Mouse (Mus musculus) fibroblast of lung, adult 2 months (primary cell): Measurements from ENCODE around the gene Gpc3.

Source experiments
- DNase-seq: peaks from one replicate; pipeline ENCODE4 v3.0.0-alpha.2; 2011; ENCODE audit warnings: low read depth

Gpc3 gene

DNA sequence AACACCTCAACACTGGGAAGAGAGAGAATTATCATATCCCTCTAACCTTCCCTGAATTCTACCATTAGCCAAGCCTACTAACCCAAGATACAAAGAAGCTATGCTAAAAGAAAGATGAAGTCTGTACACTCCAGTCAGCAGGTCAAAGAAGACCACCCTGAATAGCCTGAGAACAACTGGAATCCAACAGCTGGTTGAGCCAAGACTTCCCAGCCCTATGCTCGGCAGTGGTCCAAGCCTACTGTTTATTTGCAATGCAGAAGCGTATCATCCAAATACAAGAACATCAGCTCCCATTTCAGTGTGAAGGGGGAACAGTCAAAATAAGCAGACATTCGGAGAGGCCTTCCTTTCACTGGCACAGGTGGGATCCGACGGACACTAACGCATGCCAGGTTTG is 56.3 kb downstream of the Gpc3 start:
- no peak for DNase-seq

DNA sequence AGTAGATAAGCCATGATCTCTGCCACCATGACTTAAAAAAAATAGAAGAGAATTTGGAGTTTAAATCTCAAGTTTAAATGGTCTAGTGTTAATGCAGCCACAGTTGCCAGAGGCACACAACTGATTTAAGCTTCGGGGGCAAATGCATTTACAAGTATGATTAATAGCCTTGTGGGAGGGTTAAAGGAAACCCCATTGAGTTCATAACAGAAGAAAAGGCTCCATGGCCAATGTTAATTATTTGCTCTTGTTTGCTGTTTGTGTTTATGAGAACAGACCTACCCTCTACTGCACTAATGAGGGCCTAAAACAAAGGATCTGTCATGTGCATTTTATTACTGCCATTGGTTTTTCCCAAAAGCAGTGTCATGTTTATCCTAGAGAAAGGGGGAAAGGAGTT is 62.5 kb downstream of the Gpc3 start:
- DNase-seq: no peak

DNA sequence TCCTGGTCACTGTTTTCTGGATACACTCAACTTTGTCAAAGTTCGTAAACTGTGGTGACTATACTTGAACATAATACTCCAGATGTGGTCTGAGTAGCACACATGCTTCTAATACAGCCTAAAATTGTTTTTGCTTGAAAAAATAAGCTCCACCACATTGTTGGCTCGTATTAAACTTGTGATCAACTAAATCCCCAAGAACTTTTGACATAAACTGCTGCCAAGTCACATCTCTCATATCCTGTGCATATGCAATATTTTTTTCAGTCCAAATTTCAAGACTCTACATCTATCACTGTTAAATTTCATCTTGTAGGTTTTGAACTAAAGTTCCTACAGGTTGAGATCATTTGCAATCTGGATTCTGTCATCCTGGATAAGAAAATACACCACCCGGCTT is 69.1 kb downstream of the Gpc3 start:
- DNase-seq: peak; percentile 38

DNA sequence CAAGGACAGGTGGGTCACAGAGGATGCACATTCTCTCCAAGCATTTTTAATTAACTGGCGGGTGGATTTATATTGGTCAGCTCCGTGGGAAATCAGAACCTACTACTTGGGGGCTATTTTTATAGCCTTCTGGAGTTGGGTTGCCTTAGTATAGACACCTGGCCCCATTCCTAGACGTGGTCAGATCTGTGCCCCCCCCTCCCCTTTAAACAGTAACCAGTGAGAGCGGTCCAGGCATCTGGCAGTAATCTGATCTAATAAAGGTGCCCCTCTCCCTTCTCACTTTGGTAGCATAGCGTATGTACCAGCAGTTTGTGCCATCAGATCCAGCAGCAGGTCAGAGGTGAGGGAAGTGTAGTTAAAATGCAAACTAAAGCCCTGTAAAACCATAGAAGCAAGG is 76.5 kb downstream of the Gpc3 start:
- DNase-seq: no peak

DNA sequence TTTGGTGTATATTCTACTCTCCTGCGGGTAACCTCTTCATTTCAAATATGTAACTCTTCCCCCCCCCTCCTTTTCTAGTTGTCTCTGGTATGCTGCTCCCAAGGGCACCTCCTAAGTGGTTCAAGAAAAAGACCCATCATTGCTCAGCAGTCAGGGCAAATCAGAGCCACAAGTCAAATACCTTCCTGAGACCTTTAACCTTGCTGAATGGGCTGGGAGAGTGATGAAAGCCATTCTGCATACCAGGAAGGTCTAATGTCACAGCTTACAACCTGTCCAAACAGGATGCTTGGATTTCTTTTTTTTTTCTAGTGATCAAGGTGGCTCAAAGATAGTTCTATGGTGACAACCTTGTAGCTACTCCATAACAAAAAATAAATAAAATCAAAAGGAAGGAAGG is 80.0 kb downstream of the Gpc3 start:
- no peak for DNase-seq

DNA sequence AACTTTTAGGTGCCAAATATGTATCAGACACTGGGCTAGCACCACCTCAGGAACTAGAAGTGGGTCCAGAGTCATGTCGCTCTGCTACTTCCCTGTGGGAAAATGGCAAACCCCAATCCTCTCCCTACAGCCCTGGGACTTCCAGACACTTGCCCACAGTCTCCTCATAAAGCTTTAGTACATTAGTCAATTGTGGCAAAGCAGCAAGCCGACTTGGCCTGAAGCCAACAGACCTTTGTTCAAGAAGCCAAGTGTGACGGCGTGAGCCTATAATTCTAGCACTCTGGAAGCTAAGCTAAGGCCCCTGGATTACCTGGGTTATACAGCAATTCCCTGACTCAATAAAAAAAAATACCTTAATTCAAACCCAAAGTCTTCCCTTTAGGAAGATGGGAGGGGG is 80.7 kb downstream of the Gpc3 start:
- no peak for DNase-seq

DNA sequence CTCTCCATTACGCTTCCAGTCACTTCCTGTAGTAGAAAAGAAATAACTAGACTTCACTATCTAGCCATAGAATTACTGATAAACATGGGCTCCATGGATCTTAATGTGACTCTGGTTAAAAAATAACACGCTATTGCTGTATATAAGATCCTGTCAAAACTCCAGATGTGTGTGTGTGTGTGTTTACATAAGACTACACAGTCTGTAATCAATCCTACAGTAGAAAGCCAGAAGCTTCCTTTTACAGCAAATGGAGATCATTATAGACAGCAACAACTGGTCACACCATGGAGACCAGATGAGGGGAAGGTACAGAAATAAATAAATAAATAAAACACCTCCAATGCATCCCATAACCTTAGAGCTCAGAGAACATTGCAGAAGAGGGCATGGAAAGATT is 81.6 kb downstream of the Gpc3 start:
- DNase-seq: no peak

DNA sequence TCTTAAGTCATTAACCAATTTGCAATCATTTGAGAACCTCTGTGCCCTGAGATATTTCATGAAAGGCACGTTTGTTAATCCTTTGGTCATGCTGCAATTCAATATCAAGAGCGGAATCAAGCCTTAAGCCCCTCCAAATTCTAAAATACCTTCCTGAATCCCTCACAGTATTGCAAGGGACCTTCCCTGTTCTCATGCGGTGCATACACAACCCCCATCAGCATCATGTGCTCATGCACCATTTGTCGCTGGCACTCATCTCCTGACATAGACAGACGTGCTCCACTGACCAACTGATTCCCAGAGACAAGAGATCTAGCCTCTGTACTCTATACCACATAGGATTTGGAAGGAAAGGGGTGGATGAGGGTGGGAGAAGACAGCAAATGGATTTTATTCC is 87.7 kb downstream of the Gpc3 start:
- DNase-seq: no peak

DNA sequence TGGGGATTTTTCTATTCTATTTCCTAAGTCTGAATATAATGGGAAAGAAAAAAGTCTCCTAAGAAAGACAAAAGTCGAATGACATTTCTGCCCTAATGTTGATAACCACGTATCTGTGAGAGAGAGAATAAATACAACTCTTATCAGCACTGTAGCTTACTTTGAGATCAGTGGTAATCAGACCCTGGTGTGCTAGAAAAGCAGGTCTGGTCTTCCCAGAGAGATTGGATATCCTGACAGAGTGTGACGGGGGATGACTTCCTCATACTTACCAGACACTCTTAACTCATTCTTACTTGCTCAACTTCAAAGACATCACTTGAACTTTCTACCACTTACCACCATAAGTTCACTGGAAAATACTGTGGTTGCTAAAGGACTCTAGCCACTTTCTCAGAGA is 88.6 kb downstream of the Gpc3 start:
- no peak for DNase-seq

DNA sequence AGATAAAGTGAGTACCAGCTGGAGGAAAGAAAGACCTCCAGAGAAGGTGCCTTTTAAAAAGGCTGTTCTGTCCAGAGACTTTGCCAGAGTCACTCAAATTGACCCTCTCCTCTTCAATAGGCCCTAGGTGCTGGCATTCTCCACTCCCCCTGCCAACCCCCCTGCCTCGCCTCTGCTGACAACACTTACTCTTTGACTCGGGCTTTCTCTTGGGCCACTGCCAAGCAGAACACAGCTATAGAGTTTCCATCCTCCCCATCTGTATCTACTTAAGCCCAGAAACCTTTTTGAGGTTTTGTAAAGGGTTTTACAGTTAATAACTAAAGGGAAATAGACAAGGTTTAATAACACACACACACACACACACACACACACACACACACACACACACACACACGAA is 99.2 kb downstream of the Gpc3 start:
- peak; percentile 7 for DNase-seq

DNA sequence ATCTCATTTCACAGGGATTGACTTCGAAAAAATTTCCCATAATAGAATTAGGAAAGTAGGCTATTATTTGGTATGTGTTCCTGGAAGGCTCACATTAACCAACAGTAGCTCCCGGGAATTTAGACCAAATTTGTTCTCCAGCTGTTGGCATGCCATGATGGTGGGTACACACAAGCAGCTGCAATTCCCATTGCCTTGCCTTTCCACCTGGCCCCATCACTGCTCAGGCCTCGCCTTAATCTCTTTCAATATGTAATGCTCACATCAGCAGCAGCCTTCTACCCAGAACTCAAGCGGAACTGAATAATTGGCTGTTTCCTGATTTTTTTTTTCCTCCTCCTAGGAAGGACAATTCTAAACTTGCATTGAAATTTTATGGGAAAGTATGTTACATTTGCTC is 102.6 kb downstream of the Gpc3 start:
- DNase-seq: no peak

DNA sequence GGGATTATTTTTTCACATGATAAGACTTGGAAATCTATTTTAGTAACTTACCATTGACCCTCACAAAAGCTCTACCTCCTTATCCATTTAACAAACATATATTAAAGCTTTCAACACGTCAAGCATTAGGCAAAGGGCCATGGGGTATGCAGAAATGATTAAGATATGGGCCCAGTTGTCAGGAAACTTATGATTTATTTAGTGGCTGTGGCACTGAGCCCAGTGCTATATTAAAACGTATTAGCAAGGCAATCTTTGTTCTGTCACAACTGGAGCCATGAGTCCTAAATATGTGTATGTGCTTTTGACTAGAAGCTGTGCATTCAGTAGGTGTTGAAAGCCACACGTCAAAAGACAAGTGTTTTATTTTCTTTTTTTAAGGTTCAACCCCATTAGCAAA is 109.9 kb downstream of the Gpc3 start:
- DNase-seq: no peak

DNA sequence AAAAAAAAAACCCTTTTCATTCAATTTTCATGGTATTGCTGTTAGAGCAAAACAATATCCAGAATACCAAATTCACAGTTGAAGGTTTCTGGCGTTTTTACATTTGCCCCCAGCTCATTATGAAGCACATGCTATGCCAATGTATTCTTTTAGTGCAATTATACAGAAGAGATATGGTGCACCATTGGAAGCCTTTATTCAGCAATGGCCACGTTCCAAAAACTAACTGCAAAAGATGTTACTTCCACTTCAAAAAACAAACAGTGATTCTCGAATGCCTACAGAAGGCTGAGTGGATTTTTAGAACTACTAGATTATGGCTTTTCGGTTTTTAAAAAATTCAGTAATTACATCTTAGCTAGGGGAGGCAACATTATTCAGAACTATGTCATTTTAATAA is 124.3 kb downstream of the Gpc3 start:
- no peak for DNase-seq

DNA sequence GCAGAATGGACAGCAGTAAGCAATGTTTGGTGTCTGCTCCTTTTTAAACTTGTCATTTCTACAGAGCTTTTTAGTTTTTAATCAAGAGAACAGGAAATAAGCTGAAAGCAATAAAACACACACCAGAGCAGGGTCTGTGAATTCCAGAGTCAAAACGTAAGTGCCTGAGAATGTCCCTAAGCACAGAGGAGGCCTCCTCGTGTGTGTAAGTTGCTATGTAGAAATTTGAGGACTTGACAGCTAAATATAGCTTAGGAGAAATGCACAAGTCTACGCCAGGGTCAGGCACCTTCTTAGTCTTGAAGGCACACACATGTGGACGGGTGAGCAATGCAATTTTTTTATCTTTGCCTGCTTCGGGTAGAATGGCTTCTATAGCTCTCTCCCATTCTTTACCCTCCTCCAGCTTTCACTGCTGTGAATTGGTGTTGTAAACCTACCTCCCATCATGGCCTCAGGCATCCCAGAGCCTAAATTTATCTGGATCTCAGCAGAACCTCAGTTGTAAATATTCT is 158.6 kb downstream of the Gpc3 start:
- DNase-seq: no peak

DNA sequence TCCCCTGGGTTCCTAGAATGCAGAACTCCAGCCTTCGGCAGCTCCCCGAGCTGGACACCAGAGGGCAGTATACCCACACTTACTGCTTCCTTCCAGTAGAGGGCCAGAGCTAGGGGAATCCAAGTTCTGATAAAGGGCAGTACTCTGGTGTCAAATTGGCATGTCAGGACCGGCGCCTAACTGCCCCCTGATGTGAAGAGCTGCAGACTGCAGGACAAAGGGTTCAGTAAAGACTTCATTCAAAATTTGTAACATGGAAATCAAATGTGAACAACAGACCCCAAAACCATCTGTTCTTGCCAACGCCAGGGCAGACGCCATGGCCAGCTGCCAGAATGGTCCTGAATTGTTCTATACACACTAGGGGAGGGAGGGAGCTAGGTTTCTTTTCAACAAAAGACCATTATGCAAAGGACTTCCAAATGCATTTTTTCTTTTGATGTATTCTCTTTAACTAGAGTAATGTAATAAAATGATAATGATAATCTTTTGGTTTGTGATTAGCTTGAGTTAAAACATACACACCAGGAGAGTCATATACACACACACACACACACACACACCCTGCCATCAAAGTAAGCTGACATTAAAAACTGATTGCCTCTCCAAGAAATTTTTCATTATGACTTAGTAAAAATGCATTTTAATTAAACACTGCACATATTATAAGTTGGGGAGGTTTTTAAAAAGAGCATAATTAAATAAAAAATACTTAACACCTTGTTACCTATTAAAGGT is 160.1 kb downstream of the Gpc3 start:
- peak; percentile 28 for DNase-seq

DNA sequence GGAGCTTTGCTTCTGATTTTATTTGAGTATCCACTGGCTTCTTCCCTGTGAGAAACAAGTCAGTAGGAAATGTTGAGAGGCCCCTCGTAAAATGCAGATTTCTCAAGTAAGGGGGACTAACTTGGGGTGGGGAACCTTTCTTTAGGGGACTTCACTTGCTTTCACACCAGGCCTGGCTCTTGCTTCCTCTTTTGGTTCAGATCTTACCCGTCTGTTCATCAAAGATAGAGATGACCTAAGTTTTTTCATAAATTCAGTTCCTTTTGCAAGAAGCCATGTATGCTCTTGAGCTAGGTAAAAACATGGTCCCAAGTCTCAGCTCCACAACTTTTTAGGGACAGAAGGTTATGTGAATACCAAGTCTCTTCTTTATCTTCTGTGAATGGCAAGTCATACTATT is 164.6 kb downstream of the Gpc3 start:
- no peak for DNase-seq

DNA sequence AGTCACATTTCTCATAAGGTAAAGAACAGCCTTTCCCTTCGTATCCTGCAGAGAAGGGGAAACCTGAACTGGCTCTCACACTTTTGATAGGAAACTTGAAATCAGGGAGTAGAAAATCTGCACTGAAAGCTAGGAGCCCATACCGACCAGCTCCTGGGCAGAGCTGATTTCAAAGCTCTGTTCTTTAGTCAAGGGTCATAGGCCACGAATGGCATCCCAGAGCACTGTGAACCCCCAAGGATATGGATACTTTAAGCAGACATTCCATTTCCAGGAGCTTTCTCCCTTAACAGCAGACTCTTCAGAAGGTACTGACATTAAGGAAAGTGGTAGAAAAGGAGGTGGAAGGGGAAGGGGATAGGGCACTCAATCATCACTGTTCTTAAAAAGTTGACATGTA is 165.3 kb downstream of the Gpc3 start:
- DNase-seq: no peak

DNA sequence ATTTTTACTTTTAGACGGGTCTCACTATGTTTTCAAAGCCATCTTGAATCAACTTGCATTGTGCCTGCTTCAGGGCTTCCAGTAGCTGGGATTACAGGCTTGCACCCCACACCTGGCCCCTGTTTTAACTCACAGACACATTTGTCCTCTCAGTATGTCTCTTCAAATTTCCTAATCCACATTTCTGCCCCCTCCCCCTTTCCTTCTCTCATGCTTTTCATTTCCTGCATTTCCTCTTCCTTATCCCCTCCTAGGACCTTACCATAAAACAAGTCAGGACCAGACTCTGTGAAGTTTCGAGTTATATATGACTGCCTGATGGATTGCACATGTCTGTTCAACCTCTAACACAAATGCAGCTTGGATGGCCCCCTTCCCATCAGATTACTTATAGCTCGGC is 167.2 kb downstream of the Gpc3 start:
- no peak for DNase-seq

DNA sequence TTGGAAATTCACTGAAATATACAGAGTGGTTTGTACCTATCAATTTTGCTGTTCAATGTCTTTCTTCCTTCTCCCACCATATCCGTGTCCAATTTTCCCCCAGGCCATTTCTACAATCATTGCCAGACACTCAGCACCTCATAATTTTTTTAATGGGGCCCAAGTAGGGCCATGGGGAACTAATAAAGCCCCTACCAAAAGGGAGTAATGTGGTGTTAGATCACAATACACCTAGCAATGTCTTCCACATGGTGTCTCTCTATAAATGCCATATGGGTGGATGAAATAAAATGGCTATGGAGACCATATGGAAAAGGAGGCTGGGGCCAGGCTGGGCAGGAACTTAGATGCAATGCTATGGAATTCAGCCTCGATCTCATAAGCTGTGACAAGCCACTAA is 168.8 kb downstream of the Gpc3 start:
- DNase-seq: no peak

DNA sequence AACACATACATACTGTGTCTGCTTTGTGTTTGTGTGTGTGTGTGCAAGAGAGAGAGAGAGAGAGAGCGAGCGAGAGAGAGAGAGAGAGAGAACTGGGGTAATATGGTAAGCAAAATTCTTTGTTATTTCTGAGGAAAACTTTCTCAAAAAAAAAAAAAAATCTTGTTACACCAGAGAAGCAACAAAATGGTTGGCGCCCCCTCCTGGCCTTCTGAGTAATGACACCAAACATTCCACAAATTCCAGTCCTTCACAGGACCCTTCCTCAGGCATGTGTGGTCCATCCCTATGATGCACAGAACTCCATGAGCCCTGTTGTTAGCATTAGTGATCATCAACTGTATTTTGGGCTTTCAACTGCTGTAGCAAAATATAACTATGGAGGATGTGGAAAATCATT is 172.0 kb downstream of the Gpc3 start:
- DNase-seq: no peak

DNA sequence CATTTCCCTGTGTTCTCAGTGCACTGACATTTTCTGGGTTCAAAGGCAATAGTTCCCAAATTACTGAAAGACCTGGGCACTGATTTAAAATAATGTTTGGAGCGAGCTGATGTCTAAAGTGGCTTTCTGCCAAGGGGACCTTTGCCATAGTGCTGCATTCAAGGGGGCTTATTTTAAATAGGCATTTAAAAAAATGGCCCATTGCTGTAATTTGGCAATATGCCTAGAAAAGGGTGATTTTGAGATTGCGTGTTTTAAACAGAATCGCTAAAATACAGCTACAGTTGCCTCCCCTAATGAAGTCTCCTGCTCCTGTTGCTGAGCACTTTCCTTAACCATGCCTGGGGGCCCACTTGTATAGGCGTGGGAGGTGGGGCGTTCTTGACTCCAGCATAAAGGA is 174.3 kb downstream of the Gpc3 start:
- DNase-seq: no peak

DNA sequence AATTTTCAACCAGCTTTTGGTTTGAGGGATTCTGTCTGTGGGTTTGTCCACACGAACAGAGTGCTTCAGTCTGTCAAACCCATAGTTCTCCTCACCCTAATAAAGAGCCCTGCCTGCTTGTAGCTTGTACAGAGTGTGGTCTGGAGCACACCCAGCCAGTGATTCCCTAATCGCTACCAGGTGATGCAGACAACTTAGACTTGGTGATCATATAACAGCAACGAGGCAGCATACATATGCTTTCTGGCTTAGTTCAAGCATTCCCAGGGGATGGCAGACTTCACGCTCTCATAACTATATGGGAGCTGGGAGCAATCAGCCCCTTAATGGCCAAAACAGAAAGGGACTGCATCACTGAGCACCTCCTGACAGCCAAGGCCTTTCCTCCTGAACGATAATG is 188.1 kb downstream of the Gpc3 start:
- no peak for DNase-seq

DNA sequence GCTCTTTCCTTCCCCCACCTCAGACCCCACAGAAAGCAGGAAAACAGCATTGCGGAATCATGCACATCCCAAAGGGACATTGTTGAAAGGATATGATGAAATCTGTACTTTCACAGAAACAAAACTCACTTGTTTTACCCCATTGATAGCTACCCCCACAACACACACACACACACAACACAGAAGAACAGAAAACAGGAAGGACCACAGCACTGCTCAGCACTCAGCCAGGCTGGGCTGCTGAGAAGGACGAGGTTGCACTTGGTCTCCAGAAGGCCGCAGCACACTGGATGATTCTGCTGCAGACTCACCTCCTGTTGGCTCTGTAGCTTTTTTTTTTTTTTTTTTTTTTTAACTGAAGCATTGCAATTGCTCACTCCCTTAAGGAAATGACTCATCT is 193.9 kb downstream of the Gpc3 start:
- DNase-seq: no peak

DNA sequence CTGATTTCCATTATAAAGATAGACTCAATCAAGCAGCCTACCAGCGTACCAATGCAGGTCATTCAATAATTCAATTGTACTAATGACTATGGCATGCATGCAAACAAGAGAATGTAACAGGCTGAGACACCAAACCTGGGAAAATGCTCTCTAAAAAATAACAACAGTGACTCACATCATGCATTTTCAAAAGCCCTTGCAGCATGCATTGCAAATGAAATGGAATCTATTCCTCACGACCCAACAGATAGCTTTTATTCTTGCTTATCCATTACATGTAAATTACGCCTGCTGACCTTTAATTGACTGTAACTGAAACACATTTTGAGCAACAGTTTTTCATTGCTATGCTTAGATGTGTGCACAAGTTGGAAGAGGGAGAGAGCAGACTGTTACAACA is 200.8 kb downstream of the Gpc3 start:
- no peak for DNase-seq

DNA sequence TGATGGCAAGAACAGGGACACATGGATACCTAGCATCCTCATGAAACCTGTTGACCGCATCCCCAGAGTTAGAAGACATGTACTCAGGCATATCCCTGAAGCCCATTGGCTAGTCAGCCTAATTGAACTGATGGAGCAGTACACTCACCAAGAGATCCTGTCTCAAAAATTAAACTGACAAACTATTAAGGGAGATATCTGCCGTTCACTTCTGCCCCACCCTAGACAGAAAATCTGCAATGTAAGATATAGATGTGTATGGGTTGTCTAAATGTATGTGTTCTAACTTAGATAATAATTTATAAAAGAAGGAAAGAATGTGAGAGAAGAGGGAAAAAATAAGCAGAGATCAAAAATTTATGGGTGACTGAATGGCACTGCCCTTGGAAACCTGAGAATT is 212.6 kb downstream of the Gpc3 start:
- no peak for DNase-seq
